Mouse (Mus musculus): ENCODE measurements around the gene Gm4565.
"Not testable (repeated sequence)": the region's sequence is repeated elsewhere in the genome, so short reads cannot be mapped to it uniquely, and the experiment has no call there.

Gene Gm4565

GRCm38 (mm10) chr7:22588027-22588426, at the start of gene Gm4565:
TSS of gene Gm4565 (minus strand) at chr7:22588127.
- not testable (repeated sequence) for DNase-seq

GRCm38 (mm10) chr7:22565243-22565642, 22.7 kb downstream of the Gm4565 start, which contains the start of gene Gm4201:
TSS of gene Gm4201 (minus strand) at chr7:22565343.
- not testable (repeated sequence) for DNase-seq

DNA sequence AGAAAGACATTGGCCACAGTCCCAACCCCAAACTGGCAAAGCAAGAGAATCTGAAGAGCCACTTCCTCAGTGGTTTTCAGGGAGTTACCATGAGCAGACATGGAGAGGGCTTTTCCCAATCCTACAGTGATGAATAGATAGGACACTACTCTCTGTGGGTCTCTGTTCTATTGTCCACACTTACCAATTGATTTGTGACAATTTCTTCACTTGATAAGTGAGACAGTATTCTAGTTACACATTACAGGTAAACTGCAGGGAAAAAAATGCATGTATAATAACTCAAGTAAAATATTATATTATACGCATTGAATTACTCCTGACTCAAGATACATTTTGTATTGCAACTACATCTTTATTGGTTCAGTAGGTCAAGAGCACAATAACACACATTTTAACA, 53.1 kb downstream of the Gm4565 start, which contains the start of gene Gm8677:
Gm8677 (minus strand) TSS at position 101 of the 400 bp plus-strand sequence.
- DNase-seq = not testable (repeated sequence)
